Mouse (Mus musculus) spleen, adult 2 months (tissue): ENCODE data around the gene Tmem221.

Experiments used
- CTCF ChIP-seq: fragments of 200-500 bp; IDR thresholded peaks from 2 replicates; pipeline ENCODE4 v1.5.1; 2011; ENCODE audit warnings: mild to moderate bottlenecking, inconsistent platforms; ENCODE audit not compliant: insufficient read depth, insufficient read length, insufficient replicate concordance; ENCODE audit errors: extremely low read depth
- POLR2A ChIP-seq: fragments of 200-500 bp; IDR thresholded peaks from 2 replicates; pipeline ENCODE4 v1.6.1; 2011; ENCODE audit warnings: low read depth, low read length, inconsistent platforms

- TF ChIP-seq CTCF (no peak), POLR2A (peak; percentile 16)
These were observed 21.4 kb downstream of the Tmem221 start, which contains the start of gene Bst2 for GRCm38 (mm10) chr8:71537028-71537867.
